Mouse (Mus musculus): ENCODE measurements at regions not wholly inside any gene's neighbourhood (a gene's known extent, or its start where the extent isn't known, plus 50 kb on each side); places are given as distances from the start of the nearest gene placed in this dataset.

DNA sequence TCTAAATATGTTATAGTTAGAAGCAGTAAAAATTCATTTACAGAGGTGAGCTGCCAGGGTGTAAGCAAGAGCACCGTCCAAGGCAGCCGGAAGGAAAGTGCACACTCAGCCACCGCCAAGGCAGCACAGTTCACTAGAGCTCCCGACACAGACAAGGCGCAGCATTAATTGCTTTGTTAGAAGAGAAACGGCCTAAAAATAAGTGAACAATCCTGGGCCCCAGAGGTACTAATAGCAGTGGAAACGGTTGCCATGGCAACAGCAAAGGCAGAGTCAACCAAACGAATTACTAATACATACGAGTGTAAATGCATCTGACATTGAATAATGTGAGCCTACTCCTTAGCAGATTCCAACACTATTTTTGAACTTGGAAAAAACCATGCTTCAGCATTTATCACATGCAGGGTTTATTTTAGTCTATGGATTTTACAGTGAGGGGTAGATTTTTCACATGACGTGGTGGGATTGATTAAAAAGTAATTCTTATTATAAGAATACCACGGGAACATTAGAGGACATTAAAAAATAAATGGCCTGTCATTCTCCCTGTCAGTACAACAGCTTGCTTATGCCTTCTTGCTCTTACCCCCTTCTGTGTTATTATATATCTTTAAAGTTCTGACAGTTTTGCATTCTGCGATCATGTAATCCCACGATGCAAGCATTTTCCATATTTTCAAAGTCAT is 62.5 kb downstream of the Cavin4 start:
- in situ Hi-C loops (cut with MboI, MseI): no loop called here

DNA sequence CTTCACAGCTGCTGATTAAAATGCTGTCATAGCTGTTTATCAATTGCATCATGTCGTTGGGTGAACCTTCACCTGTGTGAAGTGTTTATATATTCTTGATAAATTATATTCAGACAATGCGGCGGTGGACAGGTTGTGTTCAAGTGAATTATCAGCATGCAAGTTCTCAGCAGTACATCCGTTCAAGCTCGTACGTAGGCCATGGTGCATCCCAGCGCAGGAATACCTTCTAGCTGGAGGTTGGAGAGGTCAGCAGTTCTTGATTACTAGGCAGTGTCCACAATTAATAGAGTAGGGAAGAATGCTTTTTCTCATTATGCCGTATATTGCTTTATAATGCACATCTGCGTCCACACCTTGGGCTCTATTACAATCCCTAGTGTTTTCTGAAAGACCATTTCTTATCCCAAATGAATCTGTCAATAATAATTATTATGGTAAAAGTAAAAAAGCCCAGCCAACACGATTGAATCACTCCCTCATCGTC is 63.1 kb downstream of the Cavin4 start:
- in situ Hi-C loops (cut with MboI, MseI): no loop called here

DNA sequence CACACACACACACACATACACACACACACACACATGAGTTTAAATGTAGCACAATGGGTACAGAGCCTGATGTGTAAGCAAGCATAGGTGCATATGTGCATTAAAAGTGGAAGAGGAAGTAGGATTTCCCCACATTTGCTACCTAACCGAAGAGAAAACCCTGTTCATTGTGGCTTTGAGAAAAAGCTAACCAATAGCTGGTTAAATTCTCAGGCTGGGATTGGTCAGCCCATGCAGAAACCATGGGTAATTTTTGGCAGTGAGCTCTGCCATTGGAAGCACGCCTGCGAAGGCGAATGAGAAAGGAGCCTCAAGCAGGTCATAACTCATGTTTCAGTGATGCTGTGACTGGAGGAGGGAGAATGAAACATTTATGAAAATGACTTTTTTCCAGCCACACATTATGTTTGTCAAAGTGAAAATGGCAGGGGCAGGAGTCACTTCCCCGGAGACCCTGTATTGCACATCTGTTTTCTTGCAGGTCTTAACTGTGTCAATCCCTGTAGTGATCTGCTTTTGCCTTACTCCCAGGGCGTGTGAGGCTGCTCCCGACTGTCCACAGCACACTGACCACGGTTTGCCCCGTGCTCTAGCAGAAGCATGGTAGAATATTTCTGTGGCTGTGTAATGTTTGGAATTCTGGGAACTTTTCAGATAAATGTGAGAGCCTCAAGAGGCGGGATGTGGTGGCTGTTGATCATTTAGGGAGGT is 71.7 kb downstream of the Cavin4 start:
- in situ Hi-C loops (cut with MboI, MseI): no loop called here

DNA sequence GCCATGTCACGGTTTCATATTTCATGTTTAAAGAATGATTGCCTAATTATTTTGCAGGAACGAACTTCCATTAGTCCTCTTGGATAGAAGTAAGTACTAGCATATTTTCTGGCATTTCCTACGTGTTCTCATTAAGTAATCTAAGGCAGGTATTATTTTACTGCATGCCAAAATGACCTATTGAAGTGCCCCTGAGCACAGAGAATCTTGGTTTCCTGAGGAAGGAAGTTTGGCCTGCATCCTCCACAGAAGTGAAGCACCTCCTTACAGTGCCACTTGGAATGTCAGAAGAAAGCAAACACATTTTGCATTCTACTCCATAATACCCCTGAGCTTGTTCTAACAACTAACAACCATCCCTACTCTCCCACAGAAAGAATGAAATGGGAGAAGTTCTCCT is 82.9 kb downstream of the Cavin4 start:
- in situ Hi-C loops (cut with MboI, MseI): no loop called here

DNA sequence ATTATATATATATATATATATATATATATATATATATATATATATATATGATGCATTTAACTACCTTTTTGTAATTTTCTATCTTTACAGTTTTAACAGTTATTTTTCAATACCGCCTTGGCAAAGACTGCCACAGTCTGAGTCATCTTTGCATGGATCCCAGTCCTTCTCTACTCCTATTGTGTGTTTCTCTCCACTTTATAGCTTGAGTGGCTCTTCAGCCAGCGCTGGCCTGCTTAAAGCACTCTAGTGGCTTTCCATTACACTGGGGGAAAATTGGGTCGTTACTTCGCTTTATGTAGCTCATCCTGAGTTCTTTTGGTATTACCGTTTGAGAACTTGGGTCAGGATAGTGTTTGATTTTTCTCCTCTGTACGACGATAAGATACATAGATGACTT is 86.3 kb downstream of the Cavin4 start:
- in situ Hi-C loops (cut with MboI, MseI): no loop called here

DNA sequence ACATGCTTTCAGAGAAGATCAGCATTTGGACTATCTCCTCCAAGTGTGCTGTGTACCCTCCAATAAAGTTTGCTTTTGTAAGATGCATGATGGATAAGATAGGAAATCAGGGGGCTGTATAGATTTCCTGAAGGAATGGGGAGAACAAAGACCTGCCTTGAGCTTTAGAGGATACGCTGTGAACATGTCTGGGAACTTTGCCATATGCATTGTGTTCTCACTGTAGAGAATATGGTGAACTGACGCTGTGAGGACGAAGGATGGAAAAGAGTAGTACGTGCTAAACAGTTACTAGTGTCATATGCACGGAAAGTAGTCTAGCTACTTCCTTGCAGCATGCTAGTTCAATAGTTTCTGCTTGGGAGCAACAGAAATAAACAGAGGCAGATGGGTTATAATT is 86.8 kb downstream of the Cavin4 start:
- in situ Hi-C loops (cut with MboI, MseI): no loop called here

DNA sequence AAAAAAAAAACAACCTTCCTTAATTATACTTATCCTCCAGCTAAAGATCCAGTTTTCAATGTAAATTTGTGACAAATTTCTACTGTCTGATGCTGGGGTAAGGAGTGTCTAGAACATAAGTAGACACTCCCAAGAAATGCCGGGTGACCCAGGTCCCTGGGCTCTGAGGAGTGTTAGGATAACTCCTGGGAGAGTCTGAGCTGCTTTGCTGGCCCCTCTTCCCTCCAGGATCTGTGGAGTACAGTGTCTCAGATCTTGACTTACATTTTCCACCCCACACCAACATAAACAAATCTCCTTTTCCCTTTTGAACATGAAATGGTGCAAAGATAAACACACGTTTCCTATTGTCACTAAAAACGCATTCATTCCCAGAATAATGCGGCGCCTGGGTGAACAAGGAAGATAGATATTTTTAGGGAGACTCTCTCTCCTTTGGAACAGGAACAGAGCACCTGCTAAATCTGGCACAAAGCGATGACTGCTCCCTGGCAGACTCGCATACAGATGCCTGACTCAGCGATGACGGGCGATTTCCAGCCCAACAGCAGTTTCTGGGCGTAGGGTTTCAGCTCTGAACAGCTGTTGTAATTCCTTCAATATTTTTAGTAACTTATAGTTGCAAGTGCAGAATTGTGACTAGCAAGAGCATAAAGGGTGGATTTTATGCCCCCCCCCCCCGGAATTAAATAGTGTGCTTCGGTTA is 91.3 kb downstream of the Cavin4 start:
- in situ Hi-C loops (cut with MboI, MseI): no loop called here

DNA sequence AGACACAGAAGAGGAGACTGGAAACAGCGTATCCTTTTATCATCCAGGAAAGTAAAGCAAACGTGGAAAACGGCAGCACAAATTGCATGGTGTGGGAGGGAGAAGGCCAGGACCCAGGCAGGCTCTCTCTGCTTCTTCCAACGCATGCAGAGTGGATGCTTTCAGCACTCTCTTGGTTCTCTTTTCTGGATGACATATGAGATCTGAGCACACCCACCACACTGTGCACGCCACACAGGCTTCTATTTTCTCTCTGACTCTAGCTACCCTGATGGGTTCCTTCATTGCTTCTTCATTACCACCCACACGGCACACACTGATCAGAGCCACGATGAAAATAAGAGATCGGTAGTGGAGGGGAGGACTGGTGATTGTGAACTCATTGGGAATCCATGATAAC is 97.3 kb downstream of the Cavin4 start:
- in situ Hi-C loops (cut with MboI, MseI): no loop called here

DNA sequence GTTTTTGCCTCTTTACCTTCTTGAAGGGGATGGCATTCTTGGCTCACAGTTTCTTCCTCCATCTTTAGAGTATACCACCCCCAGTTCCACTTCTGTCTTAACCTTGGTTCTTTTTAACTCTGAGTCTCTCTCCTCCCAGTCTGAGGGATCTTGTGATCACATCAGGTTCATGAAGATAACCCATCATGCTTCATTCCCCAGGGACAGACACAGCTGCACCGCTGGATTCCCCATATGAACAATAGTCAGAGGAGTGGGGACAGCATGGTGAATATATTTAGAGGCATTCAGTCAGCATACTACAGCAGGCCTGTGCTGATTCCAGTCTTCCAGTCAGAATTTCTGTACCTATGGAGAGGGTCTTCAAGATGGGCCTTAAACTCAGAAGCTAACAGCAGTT is 103.1 kb downstream of the Cavin4 start:
- in situ Hi-C loops (cut with MboI, MseI): no loop called here

DNA sequence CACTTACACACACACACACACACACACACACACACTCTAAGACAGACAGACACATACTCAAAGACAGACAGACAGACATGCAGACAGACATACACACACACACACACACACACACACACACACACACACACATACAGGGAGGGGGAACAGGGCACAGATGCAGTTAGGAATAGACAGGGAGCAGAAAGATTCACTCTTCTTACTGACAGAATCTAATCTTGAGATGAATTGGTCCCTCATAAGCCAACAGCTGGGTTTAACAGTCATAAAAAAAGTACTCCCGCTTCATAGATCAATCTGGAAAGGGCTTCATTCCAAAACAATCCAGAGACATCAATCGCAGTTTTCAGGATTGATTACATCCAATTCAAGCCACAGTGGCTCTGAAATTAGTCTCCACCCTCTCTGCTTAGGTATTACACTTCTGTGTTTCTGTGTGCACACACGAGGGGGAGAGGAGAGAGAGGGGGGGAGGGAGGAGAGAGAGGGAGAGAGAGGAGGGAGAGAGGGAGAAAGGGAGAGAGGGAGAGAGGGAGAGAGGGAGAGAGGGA is 107.2 kb downstream of the Cavin4 start:
- in situ Hi-C loops (cut with MboI, MseI): no loop called here

DNA sequence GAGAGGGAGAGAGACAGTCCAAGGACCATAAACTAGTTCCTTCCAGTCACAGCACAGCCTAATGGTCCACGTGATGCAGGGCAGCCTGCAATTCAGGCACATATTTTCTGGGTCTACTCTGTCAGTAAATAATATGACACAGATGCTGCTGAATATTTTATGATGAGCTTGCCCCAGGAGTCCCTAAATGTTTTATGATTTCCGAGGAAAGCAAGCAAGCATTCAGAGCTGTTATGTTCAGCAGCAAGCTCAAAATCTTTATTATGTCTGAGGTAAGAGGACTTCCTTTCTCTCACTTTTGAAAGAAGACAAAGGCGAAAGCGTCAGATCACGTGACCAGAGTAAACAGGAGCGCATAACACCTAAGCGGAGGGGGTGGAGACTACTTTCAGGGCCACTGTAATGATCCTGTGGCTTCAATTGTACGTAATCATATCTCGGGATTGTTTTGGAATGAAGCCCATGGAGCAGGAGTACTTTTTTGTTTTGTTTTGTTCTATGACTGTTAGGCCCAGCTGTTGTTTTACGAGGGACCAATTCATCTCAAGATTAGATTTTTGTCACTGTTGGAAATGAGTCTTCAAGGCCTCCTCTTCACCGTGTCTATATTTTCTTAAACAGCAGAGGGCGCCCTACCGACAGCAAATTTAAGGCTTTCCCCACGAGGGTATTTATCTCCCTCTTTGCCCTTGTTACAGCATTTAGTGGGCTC is 107.8 kb downstream of the Cavin4 start:
- in situ Hi-C loops (cut with MboI, MseI): no loop called here

DNA sequence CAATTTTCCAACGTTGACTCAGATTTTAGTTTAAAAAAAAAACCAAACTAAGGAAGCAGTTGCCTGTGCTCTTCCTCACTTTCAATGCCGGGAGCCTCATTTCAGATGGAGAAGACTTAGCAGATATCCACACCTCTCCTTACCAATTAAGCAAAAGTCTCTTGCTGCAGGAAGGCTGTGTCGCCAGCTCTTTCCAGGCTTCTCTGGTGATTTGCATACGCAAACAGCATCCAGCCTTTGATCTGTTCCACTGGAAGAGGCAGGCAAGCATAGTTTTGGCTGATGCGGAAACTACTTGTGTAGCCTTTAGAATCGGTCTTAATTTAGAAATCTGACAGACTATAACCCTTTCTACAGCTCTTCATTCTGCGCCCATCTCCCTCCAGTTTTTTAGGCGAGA is 108.5 kb downstream of the Cavin4 start:
- in situ Hi-C loops (cut with MboI, MseI): no loop called here

DNA sequence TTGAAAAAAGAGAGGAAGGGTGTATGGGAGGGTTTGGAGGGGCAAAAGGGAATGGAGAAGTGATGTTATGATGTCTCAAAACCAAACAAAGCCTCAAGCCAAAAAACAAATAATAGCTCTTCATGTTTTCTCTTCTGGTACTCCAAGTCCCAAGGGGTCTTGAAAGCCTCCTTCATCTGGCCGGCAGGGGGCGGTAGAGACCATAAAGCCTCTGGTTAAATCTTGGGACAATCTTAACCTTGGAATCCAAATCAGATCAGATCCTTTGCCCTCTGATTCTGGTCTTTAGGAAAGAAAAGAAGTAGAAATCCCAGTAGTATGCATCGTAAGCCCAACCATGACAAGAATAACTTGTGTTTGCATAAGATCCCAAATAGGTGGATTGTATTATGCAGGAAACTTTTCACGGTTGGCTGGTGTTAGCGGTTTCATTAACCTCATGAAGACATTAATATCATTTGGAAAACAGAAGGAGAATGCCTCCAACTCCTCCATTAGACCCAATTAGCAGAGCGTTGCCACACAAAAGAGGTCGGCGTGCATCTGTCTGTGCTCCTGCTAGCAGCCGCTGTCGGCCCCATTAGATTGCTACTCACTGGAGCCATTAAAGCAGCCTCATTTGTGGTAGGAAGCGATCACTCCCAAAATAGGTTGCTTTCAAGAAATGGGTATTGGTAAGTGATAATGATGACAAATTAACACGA is 116.0 kb downstream of the Cavin4 start:
- in situ Hi-C loops (cut with MboI, MseI): no loop called here

DNA sequence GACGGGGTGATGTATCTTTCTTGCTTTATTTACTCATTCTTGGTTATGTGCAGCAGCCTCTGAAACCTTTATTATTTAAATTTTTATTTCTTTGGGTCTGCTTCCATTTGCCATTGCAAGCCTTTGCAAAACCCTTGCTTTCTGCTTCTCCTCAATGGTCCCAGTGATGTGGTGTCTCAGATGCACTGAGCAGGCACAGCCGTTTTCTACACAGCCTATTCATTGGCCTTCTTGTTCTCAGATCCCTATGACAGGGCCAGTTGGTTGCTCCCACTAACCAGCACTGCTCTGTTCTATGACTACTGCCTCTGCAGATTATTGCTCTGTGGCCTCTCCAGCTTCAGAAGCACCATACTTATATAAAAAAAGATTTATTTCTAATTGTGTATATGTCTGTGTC is 116.6 kb downstream of the Cavin4 start:
- in situ Hi-C loops (cut with MboI, MseI): loop anchor here (5.0 kb wide), 1 partner anchor 532 kb away; no protein-coding TSS in a partner anchor

DNA sequence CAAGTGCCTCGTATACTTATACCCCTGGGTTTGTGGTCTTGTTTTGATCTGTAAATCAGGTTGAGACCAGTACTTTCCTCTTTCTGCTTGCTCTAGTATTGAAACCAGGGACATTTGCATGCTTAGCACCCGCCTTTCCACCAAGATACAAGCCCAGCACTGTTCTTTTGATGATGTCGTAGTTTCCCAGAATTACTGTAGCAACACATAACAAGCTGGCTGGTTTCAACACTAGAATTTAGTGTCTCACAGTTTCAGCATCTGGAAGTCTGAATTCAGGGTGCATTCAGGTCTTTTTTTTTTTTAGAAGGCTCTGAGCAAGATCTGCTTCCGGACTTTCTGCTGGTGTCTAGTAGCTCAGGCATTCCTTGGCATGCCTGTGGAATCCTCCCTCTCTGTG is 117.8 kb downstream of the Cavin4 start:
- in situ Hi-C loops (cut with MboI, MseI): loop anchor here (5.0 kb wide), 1 partner anchor 531 kb away; no protein-coding TSS in a partner anchor

DNA sequence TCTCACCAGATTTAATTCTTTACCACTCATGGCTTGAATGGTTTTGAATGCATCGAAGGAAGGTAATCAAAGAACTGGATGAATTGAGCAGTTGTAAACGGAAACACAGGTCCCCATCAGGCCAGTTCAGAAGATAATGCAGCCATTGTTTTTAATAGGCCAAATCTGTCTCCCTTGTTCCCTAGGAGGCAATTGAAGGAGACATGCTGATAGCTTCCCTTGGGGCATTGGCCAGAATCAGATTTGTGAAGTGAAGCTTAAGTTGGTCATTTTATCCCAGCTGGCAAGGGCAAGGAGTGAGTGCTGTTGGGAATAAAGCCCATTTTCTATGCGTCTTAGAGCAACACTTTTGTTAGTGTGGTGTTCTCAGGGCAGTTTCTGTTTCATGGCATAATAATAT is 119.4 kb downstream of the Cavin4 start:
- in situ Hi-C loops (cut with MboI, MseI): loop anchor here (5.0 kb wide), 1 partner anchor 530 kb away; no protein-coding TSS in a partner anchor

DNA sequence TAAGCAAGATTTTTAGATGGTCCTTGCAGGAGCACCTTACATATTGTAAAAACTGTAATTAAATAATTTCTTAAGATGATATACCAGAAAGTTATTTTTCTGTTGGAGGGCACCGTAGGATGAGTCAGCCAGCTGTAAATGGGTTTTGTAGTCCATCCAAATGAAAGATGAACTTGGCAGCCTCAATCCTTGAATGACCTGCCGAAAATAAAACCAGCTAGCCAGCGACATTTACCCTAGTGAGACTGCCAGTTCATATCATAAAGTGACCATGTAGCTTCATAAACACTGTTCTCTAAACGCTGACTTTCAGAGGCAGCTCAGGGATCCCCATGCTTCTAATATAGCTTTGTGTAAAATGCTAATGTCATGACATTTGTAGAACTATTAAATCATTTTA is 127.8 kb downstream of the Cavin4 start:
- in situ Hi-C loops (cut with MboI, MseI): no loop called here

DNA sequence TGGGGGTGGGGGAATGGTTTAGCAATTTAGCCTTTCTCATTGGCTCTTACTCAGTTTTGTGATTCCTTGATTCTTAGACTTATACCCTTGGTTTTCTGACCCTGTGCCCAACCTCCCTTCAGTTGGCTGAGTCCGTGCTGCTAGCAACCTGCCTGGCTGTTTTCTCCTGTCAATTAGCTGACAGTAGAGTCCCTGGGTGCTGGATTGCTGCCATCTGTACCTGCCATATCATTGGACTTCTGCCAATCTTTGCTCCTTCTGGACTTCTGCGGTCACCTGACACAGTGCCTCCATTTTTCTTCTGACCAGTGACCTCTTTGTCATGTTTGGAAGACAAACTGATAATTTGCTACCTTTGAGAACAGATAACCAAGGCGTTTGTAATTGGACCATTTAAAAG is 140.5 kb downstream of the Cavin4 start:
- in situ Hi-C loops (cut with MboI, MseI): no loop called here

DNA sequence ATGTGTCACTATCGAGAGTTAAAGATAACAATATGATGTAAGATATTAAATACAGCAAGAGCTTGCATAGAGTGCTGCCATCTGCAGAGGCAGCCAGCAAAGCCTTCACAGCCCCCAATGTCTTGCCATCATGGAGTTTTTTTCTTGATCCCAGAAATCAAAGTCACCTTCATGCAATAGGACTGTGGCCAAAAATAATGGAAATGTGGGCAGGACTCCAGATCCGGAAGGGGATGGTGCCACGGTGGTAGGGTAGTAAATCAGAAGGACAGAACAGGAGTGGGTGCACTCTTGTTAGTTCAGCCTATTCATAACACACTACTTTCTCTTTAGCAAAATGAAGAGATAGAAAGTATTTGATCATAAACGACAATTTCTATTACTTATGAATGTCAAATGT is 145.3 kb downstream of the Cavin4 start:
- in situ Hi-C loops (cut with MboI, MseI): no loop called here

DNA sequence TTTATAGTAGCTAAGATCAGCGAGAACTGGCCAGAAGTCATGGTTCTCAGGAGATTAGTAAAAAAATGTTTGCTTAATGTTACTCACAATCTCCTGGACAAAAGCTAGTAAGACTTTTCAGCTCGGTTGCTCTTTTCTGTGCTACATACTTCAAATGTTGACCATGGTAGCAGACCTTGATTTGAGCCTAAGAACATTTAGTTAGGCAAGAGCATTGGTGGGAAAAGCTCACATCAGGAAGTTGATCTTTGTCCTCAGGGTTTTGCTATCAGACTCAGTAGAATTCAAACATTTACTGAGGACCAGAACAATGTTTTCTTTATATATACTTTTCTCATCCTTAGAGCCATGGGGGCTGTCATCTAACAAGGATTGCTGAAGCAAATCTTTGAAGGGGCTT is 170.4 kb downstream of the Cavin4 start:
- in situ Hi-C loops (cut with MboI, MseI): loop anchor here (25.0 kb wide), 1 partner anchor 1529 kb away; no protein-coding TSS in a partner anchor

DNA sequence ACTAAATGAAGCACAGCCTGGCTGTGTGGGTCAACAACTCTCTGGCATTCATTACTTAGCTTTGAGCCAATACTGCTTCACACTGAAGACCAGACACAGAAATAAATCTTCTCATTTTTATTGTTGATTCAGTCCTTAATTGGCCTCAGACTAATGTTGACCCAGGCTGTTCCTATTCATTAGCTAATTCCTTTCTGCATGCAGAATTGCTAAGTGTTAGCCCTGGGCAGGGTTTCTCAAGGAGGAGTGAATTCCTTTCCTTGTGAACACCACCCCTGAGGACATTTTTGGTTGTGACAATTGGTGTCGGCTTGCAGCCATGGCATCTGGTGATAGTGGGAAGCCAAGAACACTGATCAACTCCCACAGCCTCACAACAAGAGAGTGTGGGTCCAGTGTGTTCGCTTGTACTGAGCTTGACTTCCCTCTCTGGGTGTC is 179.5 kb downstream of the Cavin4 start:
- in situ Hi-C loops (cut with MboI, MseI): loop anchor here (25.0 kb wide), 1 partner anchor 1520 kb away; no protein-coding TSS in a partner anchor
